Mouse (Mus musculus): ENCODE results near the gene Fam160a1.

- TF ChIP-seq CTCF (IDR thresholded peaks at IDR 0.05; ENCODE audit: borderline replicate concordance, insufficient read depth, low read depth, low read length), result no peak
- no peak for TF ChIP-seq POLR2A (IDR thresholded peaks at IDR 0.05; ENCODE audit: borderline replicate concordance, insufficient read depth, low read length)
Observed at GRCm38 (mm10) chr3:85858140-85859135, 41.3 kb upstream of the Fam160a1 start.

Data from cerebellum, adult 2 months (tissue).